Mouse (Mus musculus): ENCODE measurements around the gene Plscr2. TPM values are rescaled to one million over a fixed set of nuclear protein-coding genes. Genes with fewer than 3 reads are reported as not detected.
"Not testable (repeated sequence)": the region's sequence is repeated elsewhere in the genome, so short reads cannot be mapped to it uniquely, and the experiment has no call there.

The Plscr2 gene
- polyA plus RNA-seq, 1 experiment from 2014 or later: 0.55 TPM

GRCm38 (mm10) chr9:92316791-92317190 lies 41.4 kb downstream of the Plscr2 start:
- DNase-seq (ENCODE audit: low spot score): no peak
- no peaks in the 10 kb centered on the region for H3K9me3 ChIP-seq (ENCODE audit: control insufficient read depth, low read length)
- no peaks in the 10 kb centered on the region for H3K27me3 ChIP-seq (replicated peaks; ENCODE audit: control insufficient read depth, insufficient read depth, low read length)
- no peak overlapping the region for H3K27ac ChIP-seq (ENCODE audit: low read depth, low read length)
- 81% methylated on average over 3 of the region's 3 CpGs for WGBS
- H3K4me2 ChIP-seq: no peak overlapping the region
- no peak overlapping the region for H3K4me3 ChIP-seq (ENCODE audit: low read depth, low read length)
- H3K9ac ChIP-seq (ENCODE audit: low read depth, low read length): no peak overlapping the region
- ATAC-seq (replicated peaks; ENCODE audit: low FRiP score): no peak
- no peaks in the 10 kb centered on the region for H3K36me3 ChIP-seq (ENCODE audit: control insufficient read depth, insufficient read depth, low read length)
- H3K4me1 ChIP-seq (replicated peaks; ENCODE audit: control insufficient read depth, insufficient read depth, low read length): no peaks in the 10 kb centered on the region

- 67% methylated on average over 9 of the region's 9 CpGs for WGBS
- not testable (repeated sequence) for ATAC-seq (replicated peaks; ENCODE audit: low FRiP score)
Measured at GRCm38 (mm10) chr9:92325936-92326335, 50.5 kb downstream of the Plscr2 start.

GRCm38 (mm10) chr9:92326813-92327212 lies 51.4 kb downstream of the Plscr2 start:
- DNase-seq (ENCODE audit: low spot score) (no peak), ATAC-seq (replicated peaks; ENCODE audit: low FRiP score) (no peak)
- Histone ChIP-seq H3K27me3 (replicated peaks; ENCODE audit: control insufficient read depth, insufficient read depth, low read length) (no peaks in the 10 kb centered on the region), H3K9ac (ENCODE audit: low read depth, low read length) (no peak overlapping the region), H3K36me3 (ENCODE audit: control insufficient read depth, insufficient read depth, low read length) (no peaks in the 10 kb centered on the region), H3K9me3 (ENCODE audit: control insufficient read depth, low read length) (no peaks in the 10 kb centered on the region), H3K4me3 (ENCODE audit: low read depth, low read length) (no peak overlapping the region), H3K4me1 (replicated peaks; ENCODE audit: control insufficient read depth, insufficient read depth, low read length) (no peaks in the 10 kb centered on the region; the same call in 1 of the 2 replicates), H3K27ac (ENCODE audit: low read depth, low read length) (no peak overlapping the region), H3K4me2 (no peak overlapping the region)
- 86% methylated on average over 4 of the region's 4 CpGs for WGBS

More at GRCm38 (mm10) chr9:92325936-92326335, 50.5 kb downstream of the Plscr2 start:
- not testable (repeated sequence) for H3K4me2 ChIP-seq; H3K4me3 ChIP-seq (ENCODE audit: low read depth, low read length); DNase-seq (ENCODE audit: low spot score); H3K9me3 ChIP-seq (ENCODE audit: control insufficient read depth, low read length); H3K4me1 ChIP-seq (replicated peaks; ENCODE audit: control insufficient read depth, insufficient read depth, low read length); H3K36me3 ChIP-seq (ENCODE audit: control insufficient read depth, insufficient read depth, low read length); H3K27ac ChIP-seq (ENCODE audit: low read depth, low read length); H3K27me3 ChIP-seq (replicated peaks; ENCODE audit: control insufficient read depth, insufficient read depth, low read length); H3K9ac ChIP-seq (ENCODE audit: low read depth, low read length)

GRCm38 (mm10) chr9:92331383-92331782 lies 56.0 kb downstream of the Plscr2 start:
- Histone ChIP-seq H3K27me3 (replicated peaks; ENCODE audit: control insufficient read depth, insufficient read depth, low read length) (no peaks in the 10 kb centered on the region), H3K4me3 (ENCODE audit: low read depth, low read length) (no peak overlapping the region), H3K9me3 (ENCODE audit: control insufficient read depth, low read length) (no peaks in the 10 kb centered on the region), H3K36me3 (ENCODE audit: control insufficient read depth, insufficient read depth, low read length) (no peaks in the 10 kb centered on the region), H3K4me1 (replicated peaks; ENCODE audit: control insufficient read depth, insufficient read depth, low read length) (no peaks in the 10 kb centered on the region), H3K9ac (ENCODE audit: low read depth, low read length) (no peak overlapping the region), H3K4me2 (no peak overlapping the region), H3K27ac (ENCODE audit: low read depth, low read length) (no peak overlapping the region)
- ATAC-seq (replicated peaks; ENCODE audit: low FRiP score) (no peak), DNase-seq (ENCODE audit: low spot score) (no peak)
- WGBS: 87% methylated on average over 4 of the region's 4 CpGs

GRCm38 (mm10) chr9:92334845-92335244 lies 59.4 kb downstream of the Plscr2 start:
- H3K9me3 ChIP-seq (ENCODE audit: control insufficient read depth, low read length): no peaks in the 10 kb centered on the region
- DNase-seq (ENCODE audit: low spot score) (no peak), ATAC-seq (replicated peaks; ENCODE audit: low FRiP score) (peak; percentile 19; the same call in 1 of the 2 replicates)
- H3K4me1 ChIP-seq (replicated peaks; ENCODE audit: control insufficient read depth, insufficient read depth, low read length): no peaks in the 10 kb centered on the region
- 85% methylated on average over 10 of the region's 10 CpGs for WGBS
- H3K9ac ChIP-seq (ENCODE audit: low read depth, low read length): no peak overlapping the region
- H3K4me2 ChIP-seq: no peak overlapping the region
- H3K36me3 ChIP-seq (ENCODE audit: control insufficient read depth, insufficient read depth, low read length): no peaks in the 10 kb centered on the region
- H3K27ac ChIP-seq (ENCODE audit: low read depth, low read length): no peak overlapping the region
- no peaks in the 10 kb centered on the region for H3K27me3 ChIP-seq (replicated peaks; ENCODE audit: control insufficient read depth, insufficient read depth, low read length)
- H3K4me3 ChIP-seq (ENCODE audit: low read depth, low read length): no peak overlapping the region

GRCm38 (mm10) chr9:92335277-92335818 lies 59.9 kb downstream of the Plscr2 start:
- Histone ChIP-seq H3K27ac (ENCODE audit: low read depth, low read length) (no peak overlapping the region), H3K36me3 (ENCODE audit: control insufficient read depth, insufficient read depth, low read length) (no peaks in the 10 kb centered on the region), H3K4me3 (ENCODE audit: low read depth, low read length) (no peak overlapping the region), H3K27me3 (replicated peaks; ENCODE audit: control insufficient read depth, insufficient read depth, low read length) (no peaks in the 10 kb centered on the region), H3K4me1 (replicated peaks; ENCODE audit: control insufficient read depth, insufficient read depth, low read length) (no peaks in the 10 kb centered on the region), H3K4me2 (no peak overlapping the region), H3K9ac (ENCODE audit: low read depth, low read length) (no peak overlapping the region), H3K9me3 (ENCODE audit: control insufficient read depth, low read length) (no peaks in the 10 kb centered on the region)
- DNase-seq (ENCODE audit: low spot score) (no peak), ATAC-seq (replicated peaks; ENCODE audit: low FRiP score) (no peak)
- WGBS: 74% methylated on average over 6 of the region's 6 CpGs

- H3K27ac ChIP-seq (ENCODE audit: low read depth, low read length): no peak overlapping the region
- no peak overlapping the region for H3K4me3 ChIP-seq (ENCODE audit: low read depth, low read length)
- no peak overlapping the region for H3K4me2 ChIP-seq
- H3K27me3 ChIP-seq (replicated peaks; ENCODE audit: control insufficient read depth, insufficient read depth, low read length): no peaks in the 10 kb centered on the region
- H3K4me1 ChIP-seq (replicated peaks; ENCODE audit: control insufficient read depth, insufficient read depth, low read length): no peaks in the 10 kb centered on the region
- H3K9me3 ChIP-seq (ENCODE audit: control insufficient read depth, low read length): no peaks in the 10 kb centered on the region
- DNase-seq (ENCODE audit: low spot score): no peak
- 73% methylated on average over 1 of the region's 1 CpGs for WGBS
- no peak for ATAC-seq (replicated peaks; ENCODE audit: low FRiP score)
- no peak overlapping the region for H3K9ac ChIP-seq (ENCODE audit: low read depth, low read length)
- H3K36me3 ChIP-seq (ENCODE audit: control insufficient read depth, insufficient read depth, low read length): no peaks in the 10 kb centered on the region
Measured at GRCm38 (mm10) chr9:92337063-92337462, 61.7 kb downstream of the Plscr2 start.

- Histone ChIP-seq H3K4me3 (ENCODE audit: low read depth, low read length) (no peak overlapping the region), H3K4me1 (replicated peaks; ENCODE audit: control insufficient read depth, insufficient read depth, low read length) (no peaks in the 10 kb centered on the region), H3K36me3 (ENCODE audit: control insufficient read depth, insufficient read depth, low read length) (no peaks in the 10 kb centered on the region), H3K9me3 (ENCODE audit: control insufficient read depth, low read length) (no peaks in the 10 kb centered on the region), H3K4me2 (no peak overlapping the region), H3K27me3 (replicated peaks; ENCODE audit: control insufficient read depth, insufficient read depth, low read length) (no peaks in the 10 kb centered on the region), H3K9ac (ENCODE audit: low read depth, low read length) (no peak overlapping the region), H3K27ac (ENCODE audit: low read depth, low read length) (no peak overlapping the region)
- ATAC-seq (replicated peaks; ENCODE audit: low FRiP score): no peak
- no peak for DNase-seq (ENCODE audit: low spot score)
- 88% methylated on average over 3 of the region's 3 CpGs for WGBS
Measured at GRCm38 (mm10) chr9:92337661-92338060, 62.3 kb downstream of the Plscr2 start.

- no peak overlapping the region for H3K27ac ChIP-seq (ENCODE audit: low read depth, low read length)
- no peak for ATAC-seq (replicated peaks; ENCODE audit: low FRiP score)
- no peaks in the 10 kb centered on the region for H3K4me1 ChIP-seq (replicated peaks; ENCODE audit: control insufficient read depth, insufficient read depth, low read length)
- H3K9ac ChIP-seq (ENCODE audit: low read depth, low read length): no peak overlapping the region
- H3K4me2 ChIP-seq: no peak overlapping the region
- DNase-seq (ENCODE audit: low spot score): no peak
- WGBS: 71% methylated on average over 1 of the region's 1 CpGs
- H3K27me3 ChIP-seq (replicated peaks; ENCODE audit: control insufficient read depth, insufficient read depth, low read length): no peaks in the 10 kb centered on the region
- no peaks in the 10 kb centered on the region for H3K36me3 ChIP-seq (ENCODE audit: control insufficient read depth, insufficient read depth, low read length)
- no peak overlapping the region for H3K4me3 ChIP-seq (ENCODE audit: low read depth, low read length)
- H3K9me3 ChIP-seq (ENCODE audit: control insufficient read depth, low read length): no peaks in the 10 kb centered on the region
Measured at GRCm38 (mm10) chr9:92338954-92339353, 63.6 kb downstream of the Plscr2 start.

Measured in liver, embryonic 11.5 days (tissue).